Mouse (Mus musculus) 3134 (cell line): ENCODE measurements at regions not wholly inside any gene's neighbourhood (a gene's known extent, or its start where the extent isn't known, plus 50 kb on each side); places are given as distances from the start of the nearest gene placed in this dataset.

Source experiments
- DNase-seq: peaks from one replicate; pipeline ENCODE4 v3.0.0-alpha.2; 2011; ENCODE audit warnings: low spot score; ENCODE audit not compliant: insufficient read length; ENCODE audit errors: extremely low read depth

DNA sequence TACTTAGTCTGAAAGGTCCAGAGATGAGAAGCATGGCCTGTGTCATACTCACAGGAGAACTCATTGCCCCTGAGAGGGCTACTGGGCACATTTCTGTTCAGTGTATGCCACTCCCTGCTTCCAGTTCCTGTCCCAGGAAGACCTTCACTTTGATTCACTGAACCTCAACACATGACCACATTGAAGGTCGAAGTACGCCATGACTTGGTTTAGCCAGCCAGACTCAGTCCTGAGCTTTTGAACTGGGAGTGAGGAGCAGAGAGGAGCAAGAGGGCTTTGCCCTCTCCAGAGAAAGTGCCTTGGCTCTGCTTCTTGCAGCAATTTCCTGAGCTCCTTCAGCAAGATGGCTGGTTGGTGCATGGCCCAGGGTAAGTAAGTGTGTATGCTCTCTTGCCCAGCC is 324.1 kb downstream of the Insc start:
- no peak for DNase-seq

DNA sequence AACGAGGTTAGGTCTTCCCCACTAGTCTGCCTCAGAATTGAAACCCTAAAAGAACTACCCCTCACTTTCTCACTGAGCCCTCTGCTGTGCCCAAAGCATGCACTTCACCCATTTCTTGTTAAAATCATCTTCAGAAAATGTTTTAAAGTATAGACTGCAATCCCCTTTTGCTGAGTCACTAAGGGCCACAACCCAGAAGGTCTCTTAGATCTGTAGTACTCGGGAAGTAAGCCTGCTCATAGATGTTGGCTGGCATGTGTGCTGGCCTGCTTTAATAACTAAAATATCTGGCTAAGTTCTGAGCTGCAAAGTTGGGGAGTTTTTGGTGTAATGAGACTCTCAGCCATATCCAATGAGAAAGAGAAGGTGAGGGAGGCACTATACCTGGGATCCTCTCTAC is 329.9 kb downstream of the Insc start:
- DNase-seq, result no peak

DNA sequence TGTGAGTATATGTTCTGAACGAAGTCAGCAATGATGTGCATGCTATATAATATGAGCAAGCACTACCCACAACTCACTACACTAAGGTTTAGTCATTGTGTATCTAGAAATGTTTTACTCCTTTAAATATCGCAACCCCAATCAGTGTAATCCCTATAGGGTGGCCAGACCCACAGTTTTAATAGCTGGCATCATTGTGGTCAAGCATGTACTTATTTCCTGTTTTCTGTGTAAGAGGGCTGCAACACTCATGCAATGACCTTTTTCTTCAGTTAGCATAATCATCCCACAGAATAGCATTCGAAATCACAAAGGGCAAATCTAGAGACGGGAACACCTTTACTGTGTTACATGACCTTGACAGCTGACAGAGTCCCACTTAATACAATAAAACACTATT is 333.3 kb downstream of the Insc start:
- no peak for DNase-seq

- no peak for DNase-seq
Measured at GRCm38 (mm10) chr7:115084711-115085380, 341.4 kb downstream of the Insc start.

DNA sequence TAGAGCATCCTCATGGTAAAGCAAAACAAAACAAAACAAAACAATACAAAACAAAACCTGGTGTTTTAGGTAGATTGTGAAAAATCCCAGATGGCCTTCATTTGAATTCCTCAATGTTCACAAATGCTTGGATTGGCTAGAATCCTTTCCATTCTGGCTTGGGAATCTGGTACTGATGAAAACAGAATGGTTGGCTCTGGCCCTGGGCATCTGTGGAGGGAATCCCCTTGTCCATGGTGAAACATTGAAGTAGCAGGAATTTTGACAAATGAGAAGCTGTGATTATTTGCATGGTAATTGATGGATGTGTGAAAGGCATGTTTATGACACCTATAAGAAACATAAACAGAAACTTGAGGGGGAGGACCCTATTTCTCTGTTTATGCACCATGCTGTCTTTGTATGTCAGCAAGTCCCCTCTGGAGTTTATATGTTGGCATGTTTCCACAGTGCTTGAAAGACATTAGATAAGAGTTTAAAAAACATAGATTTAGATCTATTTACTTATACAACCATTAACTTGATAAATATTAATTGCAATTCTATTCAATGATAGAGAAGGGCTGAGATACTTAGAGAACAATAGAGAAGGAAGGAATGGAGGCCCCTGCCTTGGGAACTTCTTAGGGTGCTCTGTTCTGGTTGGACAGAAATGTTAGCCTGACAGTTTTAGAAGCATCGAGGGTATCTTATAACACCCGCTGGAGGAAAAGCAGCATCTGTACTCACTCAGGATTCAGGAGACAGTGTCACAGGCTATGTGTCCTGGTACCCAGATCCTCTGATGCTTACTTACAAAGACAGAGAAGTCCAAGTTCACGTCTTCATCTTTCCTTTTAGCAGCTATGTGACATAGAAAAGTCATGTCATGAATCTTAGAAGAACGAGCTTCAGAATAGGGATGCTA is 343.3 kb downstream of the Insc start:
- DNase-seq, result no peak

DNA sequence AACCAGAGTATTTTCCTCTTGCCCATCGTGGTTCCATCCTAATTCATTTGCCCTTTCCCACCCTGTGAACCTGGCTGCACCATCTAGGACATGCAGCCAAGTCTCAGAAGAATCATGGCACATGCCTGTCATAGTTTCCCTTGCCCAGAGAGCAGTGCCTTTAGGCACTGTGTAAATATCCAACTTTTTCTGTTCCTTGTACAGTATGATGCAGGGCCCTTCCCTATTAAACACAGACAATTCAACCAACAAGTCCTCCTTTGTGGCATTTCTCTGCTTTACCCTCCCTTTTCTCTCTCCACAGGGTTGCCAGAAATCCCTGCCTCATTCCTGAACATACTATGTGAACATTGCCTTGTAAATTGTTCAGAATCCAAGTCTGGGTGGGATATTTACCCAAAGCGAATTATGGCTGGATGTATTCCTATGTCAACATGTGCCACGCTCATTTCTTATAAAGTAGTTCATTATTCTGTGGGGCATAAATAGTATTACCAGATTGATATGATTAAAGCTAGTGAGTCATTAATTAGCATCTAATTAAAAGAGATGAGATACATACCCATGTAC is 349.1 kb downstream of the Insc start:
- DNase-seq, result no peak

DNA sequence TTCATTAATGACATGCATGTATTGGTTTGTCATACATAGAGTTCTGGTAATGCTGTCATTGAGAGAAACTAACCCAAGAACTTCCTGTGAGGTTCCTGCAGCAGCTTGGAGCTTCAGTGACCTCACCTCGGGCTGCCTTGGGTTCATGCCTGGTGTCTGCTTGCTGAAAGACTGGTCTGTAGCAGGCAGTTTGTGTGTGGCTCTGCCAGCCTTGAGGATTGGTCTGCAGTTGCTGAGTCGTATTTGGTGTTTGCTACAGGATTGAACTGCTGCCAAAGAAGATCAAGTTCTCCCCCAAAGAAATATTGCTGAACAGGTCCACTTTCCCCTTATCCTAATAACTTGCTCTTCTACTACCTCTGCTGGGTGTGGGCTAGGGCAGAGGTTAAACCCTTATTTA is 362.5 kb downstream of the Insc start:
- DNase-seq, result no peak

DNA sequence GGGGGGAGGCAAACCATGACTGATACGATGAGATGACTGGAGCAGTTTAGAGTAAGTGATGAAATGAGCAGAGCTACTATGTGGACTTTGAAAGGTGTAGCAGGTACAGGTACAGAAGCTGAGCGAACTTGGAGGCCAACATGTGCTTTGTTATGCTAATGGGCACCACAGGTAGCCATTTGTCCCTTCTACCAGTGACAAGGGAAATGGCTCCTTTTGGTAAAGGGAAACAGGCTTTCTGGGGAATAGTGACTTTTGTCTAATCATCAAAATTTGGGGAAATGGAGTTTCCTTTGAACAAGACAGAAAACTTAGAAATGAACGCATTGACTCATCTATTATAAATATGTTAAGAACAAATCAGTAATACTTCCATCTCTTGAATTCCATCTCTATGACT is 368.8 kb downstream of the Insc start:
- DNase-seq, result no peak

DNA sequence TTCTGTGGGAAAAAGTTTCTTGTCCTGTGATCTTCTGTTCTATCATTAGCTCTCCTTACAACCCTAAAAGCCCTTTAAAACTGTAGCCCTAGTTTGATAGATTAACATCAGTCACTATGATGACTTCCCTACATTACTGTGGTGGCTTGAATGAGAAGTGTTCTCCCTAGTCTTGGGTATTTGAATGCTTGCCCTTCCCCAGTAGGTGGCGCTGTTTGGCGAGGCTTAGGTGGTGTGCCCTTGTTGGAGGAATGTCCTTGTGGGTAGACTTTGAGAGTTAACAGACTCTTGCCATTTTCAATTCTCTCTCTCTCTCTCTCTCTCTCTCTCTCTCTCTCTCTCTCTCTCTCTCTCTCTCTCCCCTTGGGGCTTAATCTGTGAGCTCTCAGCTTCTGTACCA is 379.8 kb downstream of the Insc start:
- DNase-seq, result no peak

DNA sequence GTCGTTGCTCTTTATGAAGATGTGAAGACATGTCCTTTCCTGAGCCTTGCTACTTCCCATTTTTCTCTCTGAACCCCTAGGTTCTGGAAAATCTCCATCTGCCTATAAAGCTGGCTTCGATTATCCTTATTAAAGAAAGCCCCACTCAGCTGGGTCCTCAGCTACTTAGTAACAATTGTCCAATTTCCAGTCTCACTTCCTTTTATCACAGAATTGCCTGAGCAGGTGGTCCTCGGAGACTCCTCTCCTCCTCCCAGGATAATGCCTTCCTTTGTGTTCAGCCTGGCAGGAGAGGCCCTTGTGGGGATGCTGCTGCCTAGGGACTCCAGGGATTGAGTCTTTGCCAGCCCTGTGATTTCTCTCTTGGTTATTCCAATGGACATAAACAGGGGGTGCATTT is 385.5 kb downstream of the Insc start:
- DNase-seq, result no peak

- DNase-seq, result no peak
Measured at GRCm38 (mm10) chr7:115131259-115131969, 387.9 kb downstream of the Insc start.

DNA sequence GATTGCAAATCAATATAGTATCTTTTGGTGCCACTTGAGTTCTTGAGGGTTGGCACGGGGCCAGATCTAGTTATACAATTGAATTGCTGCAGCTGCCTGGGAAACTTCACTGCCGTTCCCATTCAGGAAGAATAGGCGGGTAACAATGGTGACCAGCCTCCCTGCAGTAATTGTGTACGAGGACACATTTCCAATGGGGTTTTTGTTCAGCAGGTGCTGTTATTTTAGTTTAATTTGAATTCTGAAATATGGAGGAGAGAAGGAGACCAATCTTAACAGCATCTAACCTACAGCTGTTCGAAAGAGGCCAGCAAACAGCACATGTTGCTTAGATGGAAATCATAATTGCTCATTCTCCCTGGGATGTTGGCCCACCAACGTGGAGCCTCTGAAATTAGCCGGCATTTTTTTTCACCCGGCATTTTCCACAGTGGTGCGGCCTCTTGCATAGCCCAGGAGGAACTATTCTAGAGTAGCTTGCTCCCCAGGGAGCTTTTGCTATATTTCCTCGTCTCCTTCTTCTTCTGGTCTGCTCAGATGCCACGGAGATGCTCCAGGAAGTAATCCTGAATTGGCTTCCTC is 388.6 kb downstream of the Insc start:
- no peak for DNase-seq

GRCm38 (mm10) chr7:115132595-115132994 is 389.1 kb downstream of the Insc start:
- no peak for DNase-seq

- no peak for DNase-seq
Measured at GRCm38 (mm10) chr7:115134926-115135575, 391.6 kb downstream of the Insc start.

DNA sequence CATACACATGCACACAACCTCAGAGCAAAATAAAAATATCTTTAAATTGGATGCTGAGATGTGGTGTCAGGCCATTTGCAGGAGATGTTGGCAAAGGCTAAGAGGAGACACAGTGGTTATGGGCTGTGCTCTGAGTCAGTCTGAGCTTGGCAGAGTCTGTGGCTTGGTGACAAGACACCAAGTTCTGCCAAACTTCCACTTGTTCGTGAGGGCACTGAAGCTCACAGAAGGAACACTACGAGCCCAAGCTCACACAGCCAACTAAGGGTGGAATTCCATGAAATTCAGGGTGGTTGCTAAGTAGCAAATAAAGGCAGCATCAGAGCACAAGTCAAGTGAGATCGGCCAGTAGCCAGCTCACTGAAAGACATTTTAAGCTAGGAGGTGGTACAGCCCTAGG is 396.8 kb downstream of the Insc start:
- no peak for DNase-seq

GRCm38 (mm10) chr7:115142163-115142562 is 398.7 kb downstream of the Insc start:
- DNase-seq, result no peak

GRCm38 (mm10) chr7:115144947-115145346 is 401.5 kb downstream of the Insc start:
- no peak for DNase-seq

GRCm38 (mm10) chr7:115147352-115147977 is 404.0 kb downstream of the Insc start:
- no peak for DNase-seq

DNA sequence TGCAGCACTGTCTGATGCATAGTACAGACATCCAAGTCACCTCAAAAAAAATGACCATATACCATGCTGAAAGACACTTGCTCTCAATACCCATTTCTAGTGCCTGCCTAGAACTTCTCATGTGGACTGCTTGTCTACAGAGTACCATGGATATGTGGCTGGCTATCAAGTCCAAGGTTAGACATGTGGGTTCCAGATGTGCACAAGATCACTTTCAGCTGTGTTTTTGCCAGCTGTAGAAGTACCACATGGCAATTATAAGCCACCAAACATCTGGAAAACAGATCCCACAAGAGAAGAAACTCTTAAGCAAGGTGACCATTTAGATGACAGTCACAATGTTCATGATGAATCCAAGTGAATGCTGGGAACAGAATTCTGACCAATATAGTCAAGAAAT is 409.8 kb downstream of the Insc start:
- DNase-seq, result no peak
